Mouse (Mus musculus) heart, adult 2 months (tissue): ENCODE data around the gene Tent5b. TPM values are rescaled to one million over a fixed set of nuclear protein-coding genes. Genes with fewer than 3 reads are reported as not detected.

Source experiments
- DNase-seq, 2 experiments: peaks; one replicate each; pipeline ENCODE4 v3.0.0; 2021
- H3K27ac ChIP-seq: fragments of 200-600 bp; 2 replicates; pipeline ENCODE4 v1.8.1; 2022
- H3K27me3 ChIP-seq: fragments of 200-500 bp; 2 replicates; pipeline ENCODE4 v1.6.1; 2012; ENCODE audit warnings: mild to moderate bottlenecking, low read length, inconsistent platforms, mixed read lengths; ENCODE audit not compliant: control insufficient read depth, insufficient read depth
- H3K36me3 ChIP-seq: fragments of 200-500 bp; 2 replicates; pipeline ENCODE4 v1.6.1; 2012; ENCODE audit warnings: low read length, inconsistent platforms; ENCODE audit not compliant: control insufficient read depth, insufficient read depth
- H3K4me1 ChIP-seq: fragments of 200-500 bp; 2 replicates; pipeline ENCODE4 v1.6.1; 2011; ENCODE audit warnings: low read length; ENCODE audit not compliant: control insufficient read depth, insufficient read depth
- H3K4me3 ChIP-seq: fragments of 200-600 bp; 2 replicates; pipeline ENCODE4 v1.8.1; 2022
- H3K79me2 ChIP-seq: fragments of 200-500 bp; replicated peaks from 2 replicates; pipeline ENCODE4 v1.6.1; 2012; ENCODE audit warnings: mild to moderate bottlenecking, inconsistent platforms, low read length, moderate library complexity, mixed read lengths; ENCODE audit not compliant: control insufficient read depth, insufficient read depth
- H3K9ac ChIP-seq: fragments of 200-500 bp; 2 replicates; pipeline ENCODE4 v1.6.1; 2012; ENCODE audit warnings: low read depth, mild to moderate bottlenecking, control low read depth, inconsistent platforms, low read length, mixed read lengths
- CTCF ChIP-seq: fragments of 200-600 bp; IDR thresholded peaks from 2 replicates; pipeline ENCODE4 v1.8.1; 2022; ENCODE audit warnings: antibody characterized with exemption, mild to moderate bottlenecking, moderate library complexity
- EP300 ChIP-seq: fragments of 200-500 bp; IDR thresholded peaks from 2 replicates; pipeline ENCODE4 v1.6.1; 2011; ENCODE audit warnings: low read depth, low read length, control low read depth; ENCODE audit not compliant: insufficient read depth
- POLR2A ChIP-seq: fragments of 200-500 bp; IDR thresholded peaks from 2 replicates; pipeline ENCODE4 v1.6.1; 2011; ENCODE audit warnings: mild to moderate bottlenecking, low read depth, low read length, control low read depth; ENCODE audit not compliant: insufficient read depth
- WGBS: fragments of 180-500 bp; shearing (Covaris S2); methylation state at CpG from one replicate; pipeline ENCODE4 v1.1.7; 2018; 5-methylcytosine and 5-hydroxymethylcytosine counted together
- intact Hi-C: fragments of 180-260 bp; cut with DNase I; formaldehyde crosslinking; loops from one replicate; pipeline ENCODE4 v1.15.1; 2025
- polyA plus RNA-seq: library from polyadenylated mRNA; depleted of rRNA; stranded (reverse); fragments of >200 nt; gene quantifications from 2 replicates; pipeline ENCODE4 v1.2.3, GENCODE M21; 2012; rRNA removed
- total RNA-seq, 2 experiments: library from RNA; stranded (reverse); gene quantifications; 2 replicates each; pipeline ENCODE4 v1.2.3; 2021

Gene Tent5b
- total and polyA plus RNA-seq, 3 experiments = 1.9 to 2.3 (median 2.0) TPM

GRCm38 (mm10) chr4:133527788-133528187 is 47.9 kb downstream of the Tent5b start:
- no peaks in the 10 kb centered on the region for H3K27me3 ChIP-seq
- DNase-seq = no peak
- intact Hi-C loops = no loop called here
- WGBS = 69% methylated on average over 16 of the region's 16 CpGs
- TF ChIP-seq POLR2A = no peak
- TF ChIP-seq CTCF = no peak
- TF ChIP-seq EP300 = no peak
- H3K27ac ChIP-seq = no peak overlapping the region
- H3K4me1 ChIP-seq = no peaks in the 10 kb centered on the region
- H3K9ac ChIP-seq = no peak overlapping the region
- H3K4me3 ChIP-seq = no peak overlapping the region
- H3K79me2 ChIP-seq = no peaks in the 10 kb centered on the region
- H3K36me3 ChIP-seq = no peaks in the 10 kb centered on the region

GRCm38 (mm10) chr4:133532777-133533176 is 52.8 kb downstream of the Tent5b start:
- intact Hi-C loops = no loop called here
- Histone ChIP-seq H3K9ac (no peak overlapping the region), H3K4me1 (no peaks in the 10 kb centered on the region), H3K4me3 (no peak overlapping the region), H3K27me3 (no peaks in the 10 kb centered on the region), H3K27ac (no peak overlapping the region), H3K36me3 (no peaks in the 10 kb centered on the region), H3K79me2 (no peaks in the 10 kb centered on the region)
- TF ChIP-seq CTCF = no peak
- TF ChIP-seq EP300 = no peak
- TF ChIP-seq POLR2A = no peak
- no peak for DNase-seq
- 84% methylated on average over 3 of the region's 3 CpGs for WGBS

- no peaks in the 10 kb centered on the region for H3K36me3 ChIP-seq
- 71% methylated on average over 3 of the region's 3 CpGs for WGBS
- H3K4me3 ChIP-seq = no peak overlapping the region
- H3K27ac ChIP-seq = no peak overlapping the region
- no peaks in the 10 kb centered on the region; the same call in 1 of the 2 replicates for H3K79me2 ChIP-seq
- TF ChIP-seq EP300 = no peak
- intact Hi-C loops = no loop called here
- H3K9ac ChIP-seq = no peak overlapping the region
- no peaks in the 10 kb centered on the region for H3K27me3 ChIP-seq
- no peak for DNase-seq
- no peaks in the 10 kb centered on the region for H3K4me1 ChIP-seq
Observed at GRCm38 (mm10) chr4:133536081-133536480, 56.1 kb downstream of the Tent5b start.

GRCm38 (mm10) chr4:133536652-133537051 is 56.7 kb downstream of the Tent5b start:
- no peak overlapping the region for H3K4me3 ChIP-seq
- H3K27me3 ChIP-seq = no peaks in the 10 kb centered on the region
- H3K36me3 ChIP-seq = no peaks in the 10 kb centered on the region
- no peak for DNase-seq
- no peak overlapping the region for H3K27ac ChIP-seq
- TF ChIP-seq POLR2A = no peak
- intact Hi-C loops = no loop called here
- no peaks in the 10 kb centered on the region; the same call in 1 of the 2 replicates for H3K79me2 ChIP-seq
- no peak overlapping the region for H3K9ac ChIP-seq
- no peaks in the 10 kb centered on the region for H3K4me1 ChIP-seq
- 85% methylated on average over 5 of the region's 5 CpGs for WGBS

Other genes with a start within 250 kb of the Tent5b start
- 10 to 100 TPM; 16.3 to 27.3 TPM for gene Map3k6, start 239.3 kb upstream of the Tent5b start, total RNA-seq
- gene Map3k6, start 239.3 kb upstream of the Tent5b start, polyA plus RNA-seq = 12.0 and 15.7 TPM in 2 replicates
- under 1 TPM; 0.29 to 0.61 TPM for gene Sytl1, start 217.0 kb upstream of the Tent5b start, total RNA-seq
- 0.53 and 0.80 TPM in 2 replicates for gene Sytl1, start 217.0 kb upstream of the Tent5b start, polyA plus RNA-seq
- gene Tmem222, start 202.3 kb upstream of the Tent5b start, total RNA-seq = 10 to 100 TPM; 31.9 to 33.9 TPM
- 48.3 and 72.9 TPM in 2 replicates for gene Tmem222, start 202.3 kb upstream of the Tent5b start, polyA plus RNA-seq
- 10 to 100 TPM; 73.6 to 96.1 TPM for gene Wdtc1, start 126.7 kb upstream of the Tent5b start, total RNA-seq
- 61.8 and 65.1 TPM in 2 replicates for gene Wdtc1, start 126.7 kb upstream of the Tent5b start, polyA plus RNA-seq
- gene Slc9a1, start 110.4 kb upstream of the Tent5b start, total RNA-seq = 10 to 100 TPM; 17.0 to 17.4 TPM
- 21.4 and 21.5 TPM in 2 replicates for gene Slc9a1, start 110.4 kb upstream of the Tent5b start, polyA plus RNA-seq
- 1 to 10 TPM; 2.0 to 2.1 TPM for gene Trnp1, start 18.4 kb downstream of the Tent5b start, total RNA-seq
- gene Trnp1, start 18.4 kb downstream of the Tent5b start, polyA plus RNA-seq = 2.3 and 2.4 TPM in 2 replicates
- not detected for gene Kdf1, start 38.8 kb downstream of the Tent5b start, total RNA-seq
- 0.23 TPM in 1 of 2 replicates, not detected in the other for gene Kdf1, start 38.8 kb downstream of the Tent5b start, polyA plus RNA-seq
- 10 to 100 TPM; 70.5 to 78.8 TPM for gene Nudc, start 65.9 kb downstream of the Tent5b start, total RNA-seq
- gene Nudc, start 65.9 kb downstream of the Tent5b start, polyA plus RNA-seq = 40.5 and 52.5 TPM in 2 replicates
- gene Nr0b2, start 73.2 kb downstream of the Tent5b start, total RNA-seq = 10 to 100 TPM; 13.1 to 14.5 TPM
- 28.3 and 45.4 TPM in 2 replicates for gene Nr0b2, start 73.2 kb downstream of the Tent5b start, polyA plus RNA-seq
- gene Gpatch3, start 94.6 kb downstream of the Tent5b start, total RNA-seq = 1 to 10 TPM; 3.4 to 5.0 TPM
- gene Gpatch3, start 94.6 kb downstream of the Tent5b start, polyA plus RNA-seq = 1.9 and 2.1 TPM in 2 replicates
- 1 to 10 TPM; 6.8 to 7.3 TPM for gene Gpn2, start 104.2 kb downstream of the Tent5b start, total RNA-seq
- gene Gpn2, start 104.2 kb downstream of the Tent5b start, polyA plus RNA-seq = 12.1 and 17.7 TPM in 2 replicates
- 1 to 10 TPM; 1.2 TPM for gene Sfn, start 122.0 kb downstream of the Tent5b start, total RNA-seq
- 1.4 and 2.0 TPM in 2 replicates for gene Sfn, start 122.0 kb downstream of the Tent5b start, polyA plus RNA-seq
- gene Zdhhc18, start 170.0 kb downstream of the Tent5b start, total RNA-seq = 10 to 100 TPM; 21.3 to 27.7 TPM
- gene Zdhhc18, start 170.0 kb downstream of the Tent5b start, polyA plus RNA-seq = 37.3 and 40.1 TPM in 2 replicates
- gene Pigv, start 192.5 kb downstream of the Tent5b start, total RNA-seq = 10 to 100 TPM; 11.7 to 12.1 TPM
- gene Pigv, start 192.5 kb downstream of the Tent5b start, polyA plus RNA-seq = 9.5 and 11.7 TPM in 2 replicates